Mouse (Mus musculus) stomach, embryonic 14.5 days (tissue): Measurements from ENCODE around the gene Acp1. TPM values are rescaled to one million over a fixed set of nuclear protein-coding genes. Genes with fewer than 3 reads are reported as not detected.
A peak's percentile ranks its signal among the peaks of the same experiment; 100 is the strongest.

Experiments
- ATAC-seq: fragments of 200-750 bp; cut with Nextera tagmentation; 2 replicates; pipeline ENCODE4 v1.8.0; 2017; ENCODE audit warnings: low read depth, moderate TSS enrichment; ENCODE audit not compliant: insufficient number of reproducible peaks, insufficient read depth, low FRiP score
- H3K27ac ChIP-seq: fragments of 300-500 bp; sonication (generic); 2 replicates; pipeline ENCODE4 v1.5.1; 2014; ENCODE audit warnings: mild to moderate bottlenecking, low read length, moderate library complexity, mixed read lengths
- H3K27me3 ChIP-seq: fragments of 300-500 bp; sonication (generic); 2 replicates; pipeline ENCODE4 v1.6.1; 2014; ENCODE audit warnings: low read length, control low read depth, mixed read lengths; ENCODE audit not compliant: control insufficient read depth, insufficient read depth
- H3K36me3 ChIP-seq: fragments of 300-500 bp; sonication (generic); 2 replicates; pipeline ENCODE4 v1.6.1; 2014; ENCODE audit warnings: mild to moderate bottlenecking, control low read depth, low read length, moderate library complexity, mixed read lengths; ENCODE audit not compliant: control insufficient read depth, insufficient read depth
- H3K4me1 ChIP-seq: fragments of 300-500 bp; sonication (generic); 2 replicates; pipeline ENCODE4 v1.6.1; 2014; ENCODE audit warnings: low read length, control low read depth, mixed read lengths; ENCODE audit not compliant: control insufficient read depth, insufficient read depth
- H3K4me2 ChIP-seq: fragments of 300-500 bp; sonication (generic); replicated peaks from 2 replicates; pipeline ENCODE4 v1.6.1; 2014; ENCODE audit warnings: low read depth, low read length, control low read depth
- H3K4me3 ChIP-seq: fragments of 300-500 bp; sonication (generic); 2 replicates; pipeline ENCODE4 v1.5.1; 2014; ENCODE audit warnings: low read depth, low read length, control low read depth
- H3K9ac ChIP-seq: fragments of 300-500 bp; sonication (generic); replicated peaks from 2 replicates; pipeline ENCODE4 v1.6.1; 2014; ENCODE audit warnings: low read depth, mild to moderate bottlenecking, control low read depth, low read length, moderate library complexity, mixed read lengths
- H3K9me3 ChIP-seq: fragments of 300-500 bp; sonication (generic); 2 replicates; pipeline ENCODE4 v1.6.1; 2016; ENCODE audit warnings: low read depth, low read length, control low read depth; ENCODE audit not compliant: control insufficient read depth
- WGBS: fragments of 180-500 bp; shearing (Covaris S2); extraction: QIAGEN DNeasy Blood & Tissue Kit; methylation state at CpG from one replicate; pipeline ENCODE4 v1.1.7; 2014; 5-methylcytosine and 5-hydroxymethylcytosine counted together
- polyA plus RNA-seq: library from polyadenylated mRNA; unstranded; fragments of >200 nt; fragmentation: Nextera tagmentation; extraction: Ambion mirVana; gene quantifications from 2 replicates; pipeline ENCODE4 v1.2.1, GENCODE M21; 2014

The Acp1 gene
- polyA plus RNA-seq: 176 and 184 TPM in 2 replicates

DNA sequence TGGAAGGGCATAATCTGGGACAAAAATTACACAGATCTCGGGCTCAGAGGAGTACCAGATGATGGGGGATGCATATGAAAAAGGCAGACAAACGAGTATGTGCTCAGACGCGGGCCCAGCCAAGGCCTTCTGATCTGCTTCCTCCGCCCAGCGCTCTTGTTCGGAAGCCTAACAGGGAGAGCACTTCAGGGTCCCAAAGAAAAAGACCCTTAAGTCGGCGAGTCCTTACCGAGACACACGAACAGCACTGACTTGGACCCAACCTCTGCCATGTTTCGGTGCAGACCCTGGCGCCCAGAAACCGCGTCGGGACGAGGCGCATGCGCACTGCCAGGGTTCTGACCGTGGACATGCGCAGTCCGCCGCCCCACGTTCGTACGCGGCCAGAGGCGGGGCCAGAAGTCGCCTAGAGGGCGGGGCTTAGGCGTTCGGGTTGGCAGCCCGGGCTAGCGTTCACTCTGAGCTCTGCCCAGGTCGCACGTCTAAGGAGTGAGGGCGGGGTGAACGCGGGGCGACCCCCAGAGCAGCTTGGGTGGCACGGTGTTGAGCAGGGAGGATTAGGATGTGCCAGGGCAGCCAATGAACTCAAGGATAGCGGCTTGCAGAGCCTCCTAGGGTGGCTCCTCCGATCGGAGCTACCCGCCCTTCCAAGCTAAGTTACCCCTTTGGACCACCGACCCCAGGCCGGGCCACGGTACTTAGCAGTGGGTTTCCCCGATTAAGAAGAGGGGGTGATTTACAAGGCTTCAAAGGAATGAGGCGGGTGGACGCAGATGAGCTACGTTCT is at the start of gene Acp1, which contains the start of gene Sh3yl1:
TSS of gene Acp1 (minus strand) at position 329 of the 787 bp plus-strand sequence.
TSS of gene Sh3yl1 (plus strand) at position 408 of the 787 bp plus-strand sequence.
- no peaks in the 10 kb centered on the region for H3K27me3 ChIP-seq
- peak within 1 kb of the TSS; percentile 87 for H3K9ac ChIP-seq
- ATAC-seq: peak; percentile 97
- no peaks in the 10 kb centered on the region for H3K9me3 ChIP-seq
- H3K4me1 ChIP-seq: peaks cover 6% of the 10 kb centered on the region; the same call in 1 of the 2 replicates
- peak within 1 kb of the TSS; percentile 70 for H3K4me3 ChIP-seq
- H3K27ac ChIP-seq: peak within 1 kb of the TSS; percentile 55
- H3K36me3 ChIP-seq: no peaks in the 10 kb centered on the region; the same call in 1 of the 2 replicates
- peak within 1 kb of the TSS; percentile 83 for H3K4me2 ChIP-seq
- under 1% methylated on average over 52 of the region's 52 CpGs for WGBS

DNA sequence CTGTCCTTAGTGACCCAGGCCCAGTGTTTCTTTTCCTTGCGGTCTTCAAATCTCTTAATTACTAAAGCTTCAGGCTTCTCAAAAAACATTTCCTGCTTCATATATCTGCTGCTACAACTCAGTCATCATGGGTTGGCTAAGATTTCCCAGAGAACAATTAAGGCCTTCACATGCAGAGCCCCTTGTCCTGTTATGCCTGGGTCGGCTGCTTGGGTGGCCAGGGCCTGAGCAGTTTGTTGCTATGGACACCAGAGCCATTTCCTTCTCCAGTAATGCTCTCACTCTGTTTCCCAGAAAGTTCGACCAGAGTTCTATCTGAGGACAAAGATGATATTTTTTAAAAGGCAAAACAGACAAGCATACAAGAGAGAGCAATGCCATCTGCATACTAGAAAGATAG is 32.8 kb upstream of the Acp1 start:
- Histone ChIP-seq H3K27ac (0 out of 2 replicates have a peak overlapping the region, but pooled peaks have one; percentile 15), H3K4me2 (no peak overlapping the region), H3K4me1 (no peaks in the 10 kb centered on the region), H3K9ac (no peak overlapping the region), H3K27me3 (no peaks in the 10 kb centered on the region), H3K4me3 (no peak overlapping the region), H3K36me3 (no peaks in the 10 kb centered on the region; the same call in 1 of the 2 replicates), H3K9me3 (no peaks in the 10 kb centered on the region)
- WGBS: 52% methylated on average over 3 of the region's 3 CpGs
- ATAC-seq: 0 out of 2 replicates have a peak, but pooled peaks have one; percentile 23

GRCm38 (mm10) chr12:30943057-30943986 is 31.9 kb upstream of the Acp1 start:
- H3K4me3 ChIP-seq: no peak overlapping the region
- no peak overlapping the region for H3K4me2 ChIP-seq
- no peaks in the 10 kb centered on the region for H3K9me3 ChIP-seq
- H3K36me3 ChIP-seq: no peaks in the 10 kb centered on the region; the same call in 1 of the 2 replicates
- H3K27ac ChIP-seq: peak overlapping the region; percentile 48; the same call in 1 of the 2 replicates
- no peak overlapping the region for H3K9ac ChIP-seq
- no peaks in the 10 kb centered on the region for H3K4me1 ChIP-seq
- WGBS: 81% methylated on average over 14 of the region's 14 CpGs
- no peaks in the 10 kb centered on the region for H3K27me3 ChIP-seq
- ATAC-seq: peak; percentile 88

DNA sequence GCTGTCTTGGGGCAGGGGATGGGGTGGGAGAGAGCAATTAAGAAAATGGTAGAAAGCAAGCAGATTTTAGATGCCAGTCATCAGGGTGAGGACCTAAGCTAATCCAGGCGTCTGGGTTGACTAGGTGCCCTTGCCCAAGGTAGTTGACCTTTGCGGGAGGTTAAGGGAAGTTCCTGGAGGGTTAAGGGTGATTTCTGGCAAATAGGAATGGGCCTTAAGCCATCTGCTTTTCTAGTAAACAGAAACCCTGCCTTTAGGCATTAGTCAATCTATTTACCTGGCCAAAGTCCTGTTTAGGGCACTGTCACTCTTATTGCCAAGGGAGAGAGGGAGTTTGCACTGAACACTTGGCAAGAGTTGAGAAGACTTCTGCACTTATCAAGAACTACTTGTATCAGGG is 25.5 kb upstream of the Acp1 start:
- Histone ChIP-seq H3K4me1 (no peaks in the 10 kb centered on the region), H3K27me3 (no peaks in the 10 kb centered on the region), H3K9me3 (no peaks in the 10 kb centered on the region), H3K36me3 (no peaks in the 10 kb centered on the region; the same call in 1 of the 2 replicates), H3K4me2 (no peak overlapping the region), H3K9ac (no peak overlapping the region), H3K27ac (no peak overlapping the region), H3K4me3 (no peak overlapping the region)
- ATAC-seq: no peak
- 79% methylated on average over 2 of the region's 2 CpGs for WGBS

DNA sequence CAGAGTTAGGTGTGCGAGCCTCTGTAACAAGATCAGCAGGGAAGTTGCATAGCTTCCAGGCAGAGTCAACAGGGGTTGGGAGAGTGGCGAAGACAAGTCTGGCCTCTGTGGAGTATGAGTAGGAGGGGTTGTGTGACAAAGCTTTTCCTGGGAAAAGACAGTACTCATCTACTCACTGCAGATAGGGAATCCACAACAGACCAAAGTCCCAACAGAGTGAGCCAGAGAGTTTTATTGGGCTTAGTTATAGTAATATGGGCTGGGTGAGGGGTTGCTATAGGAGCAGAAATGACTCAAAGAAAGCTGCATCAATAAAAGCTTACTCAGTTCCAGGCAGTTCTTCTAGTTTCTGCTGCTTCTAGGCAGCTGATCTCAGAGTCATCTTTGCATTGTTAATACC is 21.9 kb upstream of the Acp1 start:
- no peak overlapping the region for H3K9ac ChIP-seq
- no peaks in the 10 kb centered on the region for H3K9me3 ChIP-seq
- ATAC-seq: no peak
- no peak overlapping the region for H3K4me2 ChIP-seq
- no peak overlapping the region for H3K27ac ChIP-seq
- H3K4me1 ChIP-seq: no peaks in the 10 kb centered on the region
- H3K27me3 ChIP-seq: no peaks in the 10 kb centered on the region
- H3K4me3 ChIP-seq: no peak overlapping the region
- H3K36me3 ChIP-seq: no peaks in the 10 kb centered on the region
- 83% methylated on average over 2 of the region's 2 CpGs for WGBS

DNA sequence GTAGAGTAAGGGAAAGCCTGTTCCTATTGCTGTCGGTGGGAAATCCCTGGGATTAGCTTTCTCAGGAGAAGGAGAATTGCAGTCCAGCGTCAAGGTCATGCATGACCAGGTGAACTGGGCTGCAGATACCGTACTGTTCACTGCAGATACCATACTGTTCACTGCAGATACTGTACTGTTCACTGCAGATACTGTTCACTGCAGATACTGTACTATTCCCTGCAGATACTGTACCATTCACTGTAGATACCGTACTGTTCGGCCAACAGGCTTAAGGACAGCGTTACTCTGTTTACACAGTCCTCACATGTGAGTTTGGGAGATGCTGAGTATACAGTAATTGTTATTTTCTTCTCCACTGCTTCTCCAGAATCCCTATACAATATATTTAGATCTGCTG is 16.8 kb upstream of the Acp1 start:
- no peaks in the 10 kb centered on the region for H3K9me3 ChIP-seq
- no peak overlapping the region for H3K9ac ChIP-seq
- no peak overlapping the region for H3K27ac ChIP-seq
- H3K4me1 ChIP-seq: no peaks in the 10 kb centered on the region
- no peaks in the 10 kb centered on the region for H3K36me3 ChIP-seq
- H3K4me3 ChIP-seq: no peak overlapping the region
- no peaks in the 10 kb centered on the region for H3K27me3 ChIP-seq
- no peak for ATAC-seq
- 86% methylated on average over 6 of the region's 6 CpGs for WGBS
- H3K4me2 ChIP-seq: no peak overlapping the region

DNA sequence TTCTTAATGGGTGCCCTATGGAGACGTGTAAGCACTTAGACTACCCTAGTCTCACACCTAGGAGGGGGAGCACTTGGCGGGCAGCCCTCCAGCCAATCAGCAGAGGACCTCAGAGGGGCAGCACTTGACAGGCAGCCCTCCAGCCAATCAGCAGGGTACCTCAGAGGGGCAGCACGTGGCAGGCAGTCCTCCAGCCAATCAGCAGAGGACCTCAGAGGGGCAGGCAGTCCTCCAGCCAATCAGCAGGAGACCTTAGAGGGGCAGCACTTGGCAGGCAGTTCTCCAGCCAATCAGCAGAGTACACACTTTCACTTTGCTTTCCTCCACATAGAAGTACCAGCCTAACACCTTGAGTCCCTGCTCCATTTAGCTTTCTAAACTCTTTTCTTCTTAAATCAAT is 11.0 kb upstream of the Acp1 start:
- WGBS: 80% methylated on average over 3 of the region's 3 CpGs
- Histone ChIP-seq H3K9me3 (no peaks in the 10 kb centered on the region), H3K9ac (no peak overlapping the region), H3K4me3 (no peak overlapping the region), H3K4me2 (no peak overlapping the region), H3K36me3 (no peaks in the 10 kb centered on the region), H3K27ac (no peak overlapping the region), H3K27me3 (no peaks in the 10 kb centered on the region), H3K4me1 (no peaks in the 10 kb centered on the region)
- ATAC-seq: no peak

- peak overlapping the region; percentile 87; the same call in 1 of the 2 replicates for H3K9ac ChIP-seq
- no peaks in the 10 kb centered on the region for H3K9me3 ChIP-seq
- no peak for ATAC-seq
- H3K27me3 ChIP-seq: no peaks in the 10 kb centered on the region
- H3K36me3 ChIP-seq: no peaks in the 10 kb centered on the region; the same call in 1 of the 2 replicates
- H3K27ac ChIP-seq: no peak overlapping the region
- peak overlapping the region; percentile 83 for H3K4me2 ChIP-seq
- 52% methylated on average over 3 of the region's 3 CpGs for WGBS
- H3K4me1 ChIP-seq: peaks cover 6% of the 10 kb centered on the region; the same call in 1 of the 2 replicates
- peak overlapping the region; percentile 70 for H3K4me3 ChIP-seq
Measured at GRCm38 (mm10) chr12:30912840-30913239, 1.5 kb upstream of the Acp1 start.
